Mouse (Mus musculus) midbrain, embryonic 13.5 days (tissue): ENCODE results near the gene Fam163a. TPM values are rescaled to one million over a fixed set of nuclear protein-coding genes. Genes with fewer than 3 reads are reported as not detected.

ENCODE experiments used
- ATAC-seq: fragments of 200-750 bp; cut with Nextera tagmentation; 2 replicates; pipeline ENCODE4 v1.8.0; 2017; ENCODE audit warnings: mild to moderate bottlenecking, moderate TSS enrichment, moderate library complexity
- H3K27ac ChIP-seq: fragments of 300-500 bp; sonication (generic); 2 replicates; pipeline ENCODE4 v1.5.1; 2015; ENCODE audit warnings: inconsistent platforms, mild to moderate bottlenecking, moderate library complexity
- H3K27me3 ChIP-seq: fragments of 300-500 bp; sonication (generic); 2 replicates; pipeline ENCODE4 v1.6.1; 2015; ENCODE audit warnings: mild to moderate bottlenecking, inconsistent platforms
- H3K36me3 ChIP-seq: fragments of 300-500 bp; sonication (generic); 2 replicates; pipeline ENCODE4 v1.6.1; 2015; ENCODE audit warnings: mild to moderate bottlenecking, inconsistent platforms
- H3K4me1 ChIP-seq: fragments of 300-500 bp; sonication (generic); replicated peaks from 2 replicates; pipeline ENCODE4 v1.6.1; 2015; ENCODE audit warnings: inconsistent platforms
- H3K4me2 ChIP-seq: fragments of 300-500 bp; sonication (generic); replicated peaks from 2 replicates; pipeline ENCODE4 v1.6.1; 2015; ENCODE audit warnings: moderate library complexity, mild to moderate bottlenecking, inconsistent platforms
- H3K4me3 ChIP-seq: fragments of 300-500 bp; sonication (generic); replicated peaks from 2 replicates; pipeline ENCODE4 v1.5.1; 2015; ENCODE audit warnings: mild to moderate bottlenecking, inconsistent platforms
- H3K9ac ChIP-seq: fragments of 300-500 bp; sonication (generic); replicated peaks from 2 replicates; pipeline ENCODE4 v1.6.1; 2015; ENCODE audit warnings: mild to moderate bottlenecking, inconsistent platforms
- H3K9me3 ChIP-seq: fragments of 300-500 bp; sonication (generic); 2 replicates; pipeline ENCODE4 v1.6.1; 2016; ENCODE audit warnings: mild to moderate bottlenecking, inconsistent platforms
- WGBS: fragments of 180-500 bp; shearing (Covaris S2); methylation state at CpG from one replicate; pipeline ENCODE4 v1.1.7; 2015; 5-methylcytosine and 5-hydroxymethylcytosine counted together
- polyA plus RNA-seq: library from polyadenylated mRNA; unstranded; fragments of >200 nt; fragmentation: Nextera tagmentation; extraction: Ambion mirVana; gene quantifications from 2 replicates; pipeline ENCODE4 v1.2.1, GENCODE M21; 2015

Gene Fam163a
- polyA plus RNA-seq, 1 experiment from 2014 or later = 12.4 TPM

DNA sequence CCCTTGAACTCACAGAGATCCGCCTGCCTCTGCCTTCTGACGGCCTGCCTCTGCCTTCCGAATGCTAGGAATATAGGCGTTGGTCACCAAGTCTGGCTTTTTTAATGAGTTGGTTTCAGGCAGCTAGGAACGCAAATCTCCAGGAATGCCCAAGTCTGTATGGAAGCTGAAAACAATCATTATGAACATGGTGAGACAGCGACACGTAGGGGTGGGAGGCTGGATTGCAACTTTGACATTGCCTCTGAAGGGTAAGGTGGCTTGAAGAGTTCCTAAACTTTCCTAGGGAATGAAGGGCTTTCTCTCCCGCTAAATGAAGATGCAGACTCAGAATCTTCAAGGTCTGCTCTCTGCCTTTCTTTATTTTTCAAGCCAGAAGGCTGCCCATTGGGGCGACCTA lies 93.7 kb downstream of the Fam163a start:
- H3K4me1 ChIP-seq = peaks cover 31% of the 10 kb centered on the region
- H3K36me3 ChIP-seq = no peaks in the 10 kb centered on the region
- no peak overlapping the region for H3K27ac ChIP-seq
- no peak for ATAC-seq
- 78% methylated on average over 9 of the region's 9 CpGs for WGBS
- H3K9me3 ChIP-seq = no peaks in the 10 kb centered on the region
- H3K9ac ChIP-seq = no peak overlapping the region
- no peak overlapping the region for H3K4me2 ChIP-seq
- no peak overlapping the region for H3K4me3 ChIP-seq
- no peaks in the 10 kb centered on the region for H3K27me3 ChIP-seq

DNA sequence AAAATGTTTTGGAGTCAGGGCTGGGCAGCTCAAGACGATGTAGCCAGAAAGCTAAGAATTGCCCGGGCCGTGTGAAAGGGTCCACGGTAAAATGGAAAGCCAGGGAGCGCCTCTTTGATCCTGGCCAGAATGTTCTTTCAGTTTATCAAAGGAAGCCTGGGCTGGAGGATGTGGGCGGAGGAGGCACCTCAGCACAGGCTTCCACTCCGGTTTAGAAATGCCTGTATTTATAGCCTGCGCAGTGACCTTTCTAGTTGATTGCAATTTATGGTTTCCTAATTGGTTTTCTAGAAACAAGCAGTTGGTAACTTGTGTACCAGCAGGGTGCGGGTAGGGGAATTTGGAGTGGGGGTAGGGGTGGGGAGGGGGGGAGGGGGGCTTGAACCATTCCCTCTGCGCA lies 96.4 kb downstream of the Fam163a start:
- no peak overlapping the region for H3K4me3 ChIP-seq
- H3K4me1 ChIP-seq = peaks cover 24% of the 10 kb centered on the region
- H3K36me3 ChIP-seq = no peaks in the 10 kb centered on the region
- H3K27ac ChIP-seq = no peak overlapping the region
- no peak overlapping the region for H3K4me2 ChIP-seq
- peaks cover 8% of the 10 kb centered on the region; the same call in 1 of the 2 replicates for H3K9me3 ChIP-seq
- no peak overlapping the region for H3K9ac ChIP-seq
- WGBS = 34% methylated on average over 10 of the region's 10 CpGs
- no peaks in the 10 kb centered on the region for H3K27me3 ChIP-seq
- ATAC-seq = no peak

DNA sequence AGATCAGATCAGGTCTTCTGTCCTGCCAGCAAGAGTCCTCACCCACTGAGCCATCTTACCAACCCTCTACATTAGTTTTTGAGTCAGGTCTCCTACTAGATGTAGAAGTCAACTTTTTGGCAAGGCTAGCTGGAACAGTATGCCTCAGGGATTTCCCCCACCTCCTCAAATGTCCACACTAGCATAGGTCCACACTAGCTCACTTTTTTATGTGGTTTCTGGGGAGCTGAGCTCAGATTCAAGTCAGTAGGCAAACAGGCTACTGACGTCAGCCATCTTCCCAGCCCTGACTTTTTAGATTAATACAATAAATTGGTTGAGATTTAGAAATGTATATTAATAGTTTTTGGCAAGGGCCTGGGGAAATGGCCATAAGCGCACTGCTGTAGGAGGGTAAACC lies 97.4 kb downstream of the Fam163a start:
- Histone ChIP-seq H3K36me3 (no peaks in the 10 kb centered on the region), H3K9me3 (peaks cover 8% of the 10 kb centered on the region; the same call in 1 of the 2 replicates), H3K4me3 (no peak overlapping the region), H3K9ac (no peak overlapping the region), H3K27me3 (no peaks in the 10 kb centered on the region), H3K4me1 (peaks cover 23% of the 10 kb centered on the region), H3K27ac (no peak overlapping the region), H3K4me2 (no peak overlapping the region)
- ATAC-seq = no peak
- WGBS = 92% methylated on average over 2 of the region's 2 CpGs

DNA sequence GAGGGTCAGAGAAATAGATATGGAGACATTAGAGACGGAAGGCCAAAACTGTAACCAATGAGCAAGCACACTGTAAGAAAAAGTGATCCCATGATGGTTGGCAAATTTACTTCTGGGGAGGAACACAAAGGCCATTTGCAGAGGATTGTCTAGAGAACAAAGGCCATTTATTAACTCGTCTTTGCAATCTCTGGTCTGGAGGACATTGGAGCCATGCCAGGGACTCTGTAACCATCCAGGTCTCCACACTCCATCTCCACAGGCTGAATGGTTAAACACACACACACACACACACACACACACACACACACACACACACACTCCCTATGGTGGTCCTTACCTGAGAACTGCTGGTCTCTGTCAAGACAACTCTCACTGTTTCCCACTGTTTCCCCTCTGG lies 99.4 kb downstream of the Fam163a start:
- H3K9ac ChIP-seq = no peak overlapping the region
- peaks cover 14% of the 10 kb centered on the region; the same call in 1 of the 2 replicates for H3K9me3 ChIP-seq
- H3K4me2 ChIP-seq = no peak overlapping the region
- 81% methylated on average over 2 of the region's 2 CpGs for WGBS
- peaks cover 11% of the 10 kb centered on the region; the same call in 1 of the 2 replicates for H3K4me1 ChIP-seq
- ATAC-seq = no peak
- H3K27me3 ChIP-seq = no peaks in the 10 kb centered on the region
- no peak overlapping the region for H3K27ac ChIP-seq
- no peak overlapping the region for H3K4me3 ChIP-seq
- no peaks in the 10 kb centered on the region; the same call in 1 of the 2 replicates for H3K36me3 ChIP-seq

DNA sequence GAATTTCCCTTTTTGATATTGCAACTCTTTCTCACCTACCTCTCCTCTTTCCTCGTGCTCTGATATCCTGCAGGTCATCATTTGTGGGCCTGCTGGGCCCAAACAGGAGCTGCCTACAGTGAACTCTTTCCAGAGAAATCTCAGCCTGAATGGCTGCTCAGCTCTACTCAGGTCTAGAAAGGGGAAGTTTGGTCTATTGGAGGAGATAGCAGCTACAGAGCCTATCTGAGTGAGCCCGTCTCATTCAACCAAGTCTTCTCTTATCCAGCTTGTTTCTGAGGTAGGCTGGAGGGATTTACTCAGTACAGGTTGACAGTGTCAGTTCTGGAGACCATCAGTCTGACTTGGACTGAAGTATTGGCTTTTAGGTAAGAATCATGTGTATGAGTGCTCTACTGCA lies 101.1 kb downstream of the Fam163a start:
- Histone ChIP-seq H3K4me3 (no peak overlapping the region), H3K9ac (no peak overlapping the region), H3K9me3 (peaks cover 18% of the 10 kb centered on the region; the same call in 1 of the 2 replicates), H3K4me2 (no peak overlapping the region), H3K27me3 (no peaks in the 10 kb centered on the region), H3K4me1 (peaks cover 8% of the 10 kb centered on the region; the same call in 1 of the 2 replicates), H3K36me3 (no peaks in the 10 kb centered on the region; the same call in 1 of the 2 replicates), H3K27ac (no peak overlapping the region)
- ATAC-seq = no peak
- 98% methylated on average over 2 of the region's 2 CpGs for WGBS

DNA sequence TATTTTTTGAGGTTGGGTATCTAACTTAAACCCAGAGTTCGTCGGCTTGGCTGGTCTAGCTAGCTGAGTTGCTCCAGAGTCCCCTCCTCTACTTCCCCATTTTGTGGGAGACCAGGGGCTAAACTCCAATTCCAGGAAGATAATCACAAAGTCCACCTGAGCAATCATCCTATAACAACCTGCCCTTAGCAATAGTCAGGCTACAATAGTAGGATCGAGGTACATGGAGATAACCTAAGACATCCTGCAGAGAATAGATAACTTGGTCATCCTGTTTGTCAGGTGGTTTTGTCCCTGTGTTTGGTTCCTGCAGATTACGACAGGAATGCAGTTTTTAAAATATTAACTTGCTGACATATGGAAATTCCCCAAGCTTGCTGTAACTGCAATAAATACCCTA lies 113.0 kb downstream of the Fam163a start:
- no peak overlapping the region for H3K4me3 ChIP-seq
- H3K27ac ChIP-seq = no peak overlapping the region
- no peaks in the 10 kb centered on the region for H3K9me3 ChIP-seq
- no peaks in the 10 kb centered on the region for H3K36me3 ChIP-seq
- peaks cover 15% of the 10 kb centered on the region for H3K4me1 ChIP-seq
- H3K4me2 ChIP-seq = no peak overlapping the region
- WGBS = 91% methylated on average over 4 of the region's 4 CpGs
- no peaks in the 10 kb centered on the region for H3K27me3 ChIP-seq
- no peak overlapping the region for H3K9ac ChIP-seq
- no peak for ATAC-seq

DNA sequence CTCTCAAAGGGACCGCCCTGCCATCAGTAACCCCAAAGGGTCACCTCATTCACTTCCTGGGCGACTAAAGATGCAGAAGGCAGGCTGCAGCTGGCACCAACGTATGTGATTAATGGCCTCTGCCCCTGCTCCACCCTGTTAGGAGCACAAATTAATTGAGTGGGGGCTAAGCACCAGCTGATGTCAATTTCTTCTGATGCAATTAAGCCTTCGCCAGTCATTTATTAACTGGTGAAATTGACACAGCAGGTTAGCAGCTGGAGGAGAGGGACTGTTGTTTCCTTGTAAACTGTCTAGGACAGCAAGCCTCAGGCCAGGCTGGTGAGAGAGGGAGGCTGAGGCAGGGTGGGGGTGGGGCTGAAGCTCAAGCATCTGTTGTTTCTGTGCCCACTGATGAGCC lies 114.8 kb downstream of the Fam163a start:
- ATAC-seq = peak; percentile 81
- no peaks in the 10 kb centered on the region for H3K36me3 ChIP-seq
- H3K4me2 ChIP-seq = no peak overlapping the region
- H3K27me3 ChIP-seq = no peaks in the 10 kb centered on the region
- WGBS = 35% methylated on average over 4 of the region's 4 CpGs
- peak overlapping the region; percentile 19; the same call in 1 of the 2 replicates for H3K27ac ChIP-seq
- H3K4me3 ChIP-seq = no peak overlapping the region
- no peaks in the 10 kb centered on the region for H3K9me3 ChIP-seq
- H3K9ac ChIP-seq = no peak overlapping the region
- H3K4me1 ChIP-seq = peaks cover 15% of the 10 kb centered on the region

DNA sequence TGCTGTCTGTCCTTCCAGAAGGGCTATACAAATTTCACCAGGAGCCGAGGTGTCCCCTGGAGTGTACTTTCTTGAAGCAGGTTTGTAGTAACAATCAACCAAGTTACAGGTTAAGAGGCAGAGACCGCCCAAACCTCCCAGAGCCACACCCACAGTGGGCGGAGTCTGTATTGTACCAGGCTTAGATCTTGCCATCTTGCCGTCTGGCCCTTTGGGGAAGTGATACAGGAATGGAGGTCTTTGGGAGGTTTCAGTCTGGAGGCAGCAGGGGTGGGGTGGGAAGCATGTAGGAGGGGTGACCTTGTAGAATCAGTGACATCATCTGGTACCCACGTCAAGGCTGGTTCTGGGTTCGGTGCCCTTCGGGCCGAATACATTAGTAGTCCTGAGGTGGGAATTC lies 115.3 kb downstream of the Fam163a start:
- H3K27me3 ChIP-seq = no peaks in the 10 kb centered on the region
- peaks cover 15% of the 10 kb centered on the region for H3K4me1 ChIP-seq
- no peak overlapping the region for H3K4me2 ChIP-seq
- H3K27ac ChIP-seq = no peak overlapping the region; the same call in 1 of the 2 replicates
- 78% methylated on average over 8 of the region's 8 CpGs for WGBS
- no peak overlapping the region for H3K4me3 ChIP-seq
- no peaks in the 10 kb centered on the region for H3K9me3 ChIP-seq
- ATAC-seq = no peak; the same call in 1 of the 2 replicates
- no peak overlapping the region for H3K9ac ChIP-seq
- H3K36me3 ChIP-seq = no peaks in the 10 kb centered on the region

DNA sequence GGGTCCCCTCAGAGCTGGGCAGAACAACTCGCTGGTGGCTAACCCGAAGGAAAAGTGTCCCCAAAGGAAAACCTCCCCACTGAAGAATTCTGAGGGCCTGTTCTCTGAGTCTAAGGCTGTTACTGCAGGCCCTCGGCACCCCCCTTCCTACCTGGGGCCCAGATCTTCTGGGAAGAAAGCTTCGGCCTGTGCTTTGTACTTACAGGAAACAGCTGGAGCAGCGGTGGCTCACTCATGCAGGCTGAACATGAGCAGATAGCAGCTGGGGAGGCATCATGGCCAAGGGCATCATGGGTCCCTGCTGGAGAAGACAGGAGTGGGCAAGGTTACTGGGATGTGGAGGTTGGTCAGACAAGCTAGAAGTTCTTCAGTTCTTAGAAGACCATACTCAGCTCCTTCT lies 117.2 kb downstream of the Fam163a start:
- Histone ChIP-seq H3K9me3 (no peaks in the 10 kb centered on the region), H3K36me3 (no peaks in the 10 kb centered on the region), H3K27ac (no peak overlapping the region), H3K4me3 (no peak overlapping the region), H3K27me3 (no peaks in the 10 kb centered on the region), H3K9ac (no peak overlapping the region), H3K4me2 (no peak overlapping the region), H3K4me1 (peaks cover 15% of the 10 kb centered on the region)
- 82% methylated on average over 5 of the region's 5 CpGs for WGBS
- ATAC-seq = no peak

DNA sequence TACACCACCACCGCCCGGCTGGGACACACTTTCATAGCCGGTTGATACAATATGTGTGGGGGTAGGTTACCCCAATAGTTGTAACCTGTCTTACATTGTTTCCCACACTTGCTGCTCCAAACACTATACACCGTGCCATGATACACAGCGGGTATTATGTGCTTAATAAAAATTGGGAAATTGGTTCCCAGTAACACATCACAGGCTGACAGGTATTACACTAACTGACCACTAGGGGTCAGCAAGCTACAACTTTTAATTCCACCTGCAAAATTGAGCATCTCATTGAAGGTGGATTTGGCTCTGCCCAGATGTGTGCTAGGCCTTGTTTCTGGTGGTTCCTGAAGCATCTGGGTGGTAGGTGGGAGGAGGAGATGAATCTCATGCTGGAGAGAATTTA lies 119.1 kb downstream of the Fam163a start:
- peaks cover 10% of the 10 kb centered on the region for H3K4me1 ChIP-seq
- no peak overlapping the region for H3K4me3 ChIP-seq
- no peaks in the 10 kb centered on the region for H3K9me3 ChIP-seq
- H3K36me3 ChIP-seq = no peaks in the 10 kb centered on the region
- no peaks in the 10 kb centered on the region for H3K27me3 ChIP-seq
- no peak overlapping the region for H3K9ac ChIP-seq
- ATAC-seq = peak; percentile 67
- H3K4me2 ChIP-seq = no peak overlapping the region
- WGBS = 62% methylated on average over 5 of the region's 5 CpGs
- H3K27ac ChIP-seq = no peak overlapping the region

DNA sequence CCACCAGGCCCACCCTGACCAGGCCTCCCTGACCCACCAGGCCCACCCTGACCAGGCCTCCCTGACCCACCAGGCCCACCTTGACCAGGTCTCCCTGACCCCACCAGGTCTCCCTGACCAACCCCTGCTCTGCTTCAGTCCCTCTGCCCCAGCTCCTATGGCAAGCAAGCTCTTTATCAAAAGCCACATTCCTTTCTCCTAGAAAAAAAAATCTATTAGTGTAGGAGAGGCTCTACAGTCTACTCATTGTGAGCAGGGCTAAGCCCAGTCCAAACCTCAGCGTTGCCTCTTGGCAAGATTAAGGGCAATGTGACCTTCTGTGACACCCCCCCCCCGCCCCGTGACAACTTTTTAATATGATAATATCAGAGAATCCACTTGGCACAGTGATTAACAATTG lies 120.2 kb downstream of the Fam163a start:
- no peak overlapping the region for H3K9ac ChIP-seq
- no peak for ATAC-seq
- no peaks in the 10 kb centered on the region for H3K4me1 ChIP-seq
- H3K4me3 ChIP-seq = no peak overlapping the region
- WGBS = 65% methylated on average over 3 of the region's 3 CpGs
- no peak overlapping the region for H3K4me2 ChIP-seq
- no peaks in the 10 kb centered on the region for H3K27me3 ChIP-seq
- no peaks in the 10 kb centered on the region for H3K9me3 ChIP-seq
- no peak overlapping the region for H3K27ac ChIP-seq
- H3K36me3 ChIP-seq = no peaks in the 10 kb centered on the region

DNA sequence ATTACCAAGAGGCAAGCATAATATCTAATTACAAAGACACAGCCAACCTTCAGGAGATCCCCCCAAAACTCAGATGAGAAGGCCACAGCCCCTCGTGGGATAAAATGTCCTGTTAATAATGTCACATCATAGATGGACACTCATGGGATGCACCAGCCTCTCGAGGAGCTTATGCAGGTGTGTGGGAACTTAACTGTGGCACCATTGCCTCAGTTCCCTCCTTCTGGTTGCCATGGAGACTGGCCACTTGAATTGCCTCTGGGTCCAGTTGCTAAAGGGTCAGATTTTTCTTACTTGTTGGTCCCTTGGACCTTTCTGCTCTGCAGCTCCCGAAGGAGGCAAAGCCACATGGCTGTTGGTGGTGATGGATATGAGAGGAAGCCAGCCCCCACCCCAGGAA lies 127.2 kb downstream of the Fam163a start:
- no peaks in the 10 kb centered on the region for H3K9me3 ChIP-seq
- no peak for ATAC-seq
- no peaks in the 10 kb centered on the region for H3K27me3 ChIP-seq
- no peak overlapping the region for H3K9ac ChIP-seq
- H3K4me3 ChIP-seq = no peak overlapping the region
- H3K36me3 ChIP-seq = no peaks in the 10 kb centered on the region
- H3K4me2 ChIP-seq = no peak overlapping the region
- H3K27ac ChIP-seq = no peak overlapping the region
- H3K4me1 ChIP-seq = no peaks in the 10 kb centered on the region
- 67% methylated on average over 3 of the region's 3 CpGs for WGBS

DNA sequence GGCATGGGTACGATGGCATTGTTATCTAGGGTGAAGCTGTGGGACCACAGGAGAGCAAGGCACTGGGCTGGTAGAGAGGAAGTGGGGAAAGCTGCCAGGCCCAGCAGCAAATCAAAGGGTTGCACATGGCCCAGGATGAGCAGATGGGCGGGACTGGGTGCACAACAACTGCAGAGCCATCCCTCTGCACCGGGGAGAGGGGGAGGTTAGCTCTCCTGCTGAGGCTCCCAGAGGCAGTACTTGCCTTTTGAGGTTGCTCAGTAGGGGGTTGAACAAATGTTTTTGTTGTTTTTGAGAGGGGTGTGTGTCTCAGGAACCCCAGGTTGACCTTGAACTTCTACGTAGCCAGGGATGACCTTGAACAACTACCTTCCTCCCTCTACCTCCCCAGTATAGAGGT lies 128.4 kb downstream of the Fam163a start:
- Histone ChIP-seq H3K36me3 (no peaks in the 10 kb centered on the region), H3K9ac (no peak overlapping the region), H3K4me3 (no peak overlapping the region), H3K27me3 (no peaks in the 10 kb centered on the region), H3K4me1 (no peaks in the 10 kb centered on the region), H3K27ac (no peak overlapping the region), H3K9me3 (no peaks in the 10 kb centered on the region), H3K4me2 (no peak overlapping the region)
- ATAC-seq = no peak
- WGBS = 61% methylated on average over 4 of the region's 4 CpGs
